Mouse (Mus musculus): ENCODE measurements at regions not wholly inside any gene's neighbourhood (a gene's known extent, or its start where the extent isn't known, plus 50 kb on each side); places are given as distances from the start of the nearest gene placed in this dataset.

GRCm38 (mm10) chr1:35881521-35881920 is 186.7 kb upstream of the Hs6st1 start:
- DNase-seq (ENCODE audit: low read depth, low spot score) = no peak
- Histone ChIP-seq H3K27me3 (ENCODE audit: control insufficient read depth in 1 of 2, insufficient read depth in 2 of 2, low read length in 2 of 2) (no peaks in the 10 kb centered on the region), H3K79me2 (ENCODE audit: control insufficient read depth, insufficient read depth, low read length, poor library complexity) (no peaks in the 10 kb centered on the region), H3K4me3 (ENCODE audit: control insufficient read depth in 1 of 2, insufficient read depth in 1 of 2, low read depth in 2 of 2, low read length in 2 of 2) (no peak overlapping the region), H3K27ac (ENCODE audit: control insufficient read depth, low read depth, low read length) (no peak overlapping the region), H3K9me3 (replicated peaks; ENCODE audit: insufficient read depth, low read length) (no peaks in the 10 kb centered on the region), H3K4me1 (ENCODE audit: control insufficient read depth in 1 of 2, insufficient read depth in 2 of 2, low read length in 2 of 2) (no peaks in the 10 kb centered on the region), H3K36me3 (ENCODE audit: control insufficient read depth in 1 of 2, insufficient read depth in 2 of 2, low read length in 2 of 2) (no peaks in the 10 kb centered on the region), H3K9ac (ENCODE audit: control insufficient read depth, low read depth, low read length, poor library complexity, severe bottlenecking) (no peak overlapping the region)
- TF ChIP-seq GATA1 (IDR thresholded peaks at IDR 0.05; ENCODE audit: low read depth, low read length) (no peak), MAZ (IDR thresholded peaks at IDR 0.05; ENCODE audit: low read depth, low read length) (no peak), TAL1 (IDR thresholded peaks at IDR 0.05; ENCODE audit: low read length) (no peak), SIN3A (IDR thresholded peaks at IDR 0.05; ENCODE audit: low read length) (no peak), POLR2A (IDR thresholded peaks at IDR 0.05; ENCODE audit: control insufficient read depth in 1 of 2, insufficient read depth in 1 of 2, low read depth in 1 of 2, low read length in 2 of 2, poor library complexity in 1 of 2) (no peak), MYC (IDR thresholded peaks at IDR 0.05; ENCODE audit: low read depth, low read length) (no peak), MAX (IDR thresholded peaks at IDR 0.05; ENCODE audit: low read length) (no peak), MYB (IDR thresholded peaks at IDR 0.05; ENCODE audit: low read depth, low read length) (no peak), NELFE (IDR thresholded peaks at IDR 0.05; ENCODE audit: low read depth, low read length) (no peak)

- H3K27me3 ChIP-seq (ENCODE audit: control insufficient read depth in 1 of 2, insufficient read depth in 2 of 2, low read length in 2 of 2) = no peaks in the 10 kb centered on the region
- no peaks in the 10 kb centered on the region for H3K4me1 ChIP-seq (ENCODE audit: control insufficient read depth in 1 of 2, insufficient read depth in 2 of 2, low read length in 2 of 2)
- no peak for TF ChIP-seq ZKSCAN1 (IDR thresholded peaks at IDR 0.05; ENCODE audit: low read depth, low read length)
- TF ChIP-seq ELF1 (IDR thresholded peaks at IDR 0.05; ENCODE audit: low read depth, low read length) = no peak
- no peak for TF ChIP-seq POLR2AphosphoS2 (IDR thresholded peaks at IDR 0.05; ENCODE audit: low read length)
- TF ChIP-seq SMC3 (IDR thresholded peaks at IDR 0.05; ENCODE audit: low read depth, low read length) = no peak
- no peak for TF ChIP-seq POLR2AphosphoS5 (IDR thresholded peaks at IDR 0.05; ENCODE audit: borderline replicate concordance, low read depth, low read length)
- no peak for TF ChIP-seq GABPA (IDR thresholded peaks at IDR 0.05; ENCODE audit: low read depth, low read length)
- no peak for TF ChIP-seq BHLHE40 (IDR thresholded peaks at IDR 0.05; ENCODE audit: borderline replicate concordance, low read depth, low read length)
- TF ChIP-seq MYB (IDR thresholded peaks at IDR 0.05; ENCODE audit: low read depth, low read length) = no peak
- TF ChIP-seq ZC3H11A (IDR thresholded peaks at IDR 0.05; ENCODE audit: low read depth, low read length) = no peak
- no peak for TF ChIP-seq TCF12 (IDR thresholded peaks at IDR 0.05; ENCODE audit: low read depth, low read length)
- TF ChIP-seq ZNF384 (IDR thresholded peaks at IDR 0.05; ENCODE audit: low read depth, low read length) = no peak
- TF ChIP-seq ZMIZ1 (IDR thresholded peaks at IDR 0.05; ENCODE audit: low read depth, low read length) = no peak
- no peak for TF ChIP-seq GATA1 (IDR thresholded peaks at IDR 0.05; ENCODE audit: low read depth, low read length)
- no peak for TF ChIP-seq E2F4 (IDR thresholded peaks at IDR 0.05; ENCODE audit: borderline replicate concordance, low read depth, low read length)
- TF ChIP-seq MAZ (IDR thresholded peaks at IDR 0.05; ENCODE audit: low read depth, low read length) = no peak
- TF ChIP-seq UBTF (IDR thresholded peaks at IDR 0.05; ENCODE audit: borderline replicate concordance, insufficient read depth, low read depth, low read length) = no peak
- DNase-seq (ENCODE audit: low read depth, low spot score) = no peak
- no peaks in the 10 kb centered on the region for H3K9me3 ChIP-seq (replicated peaks; ENCODE audit: insufficient read depth, low read length)
- no peak overlapping the region for H3K27ac ChIP-seq (ENCODE audit: control insufficient read depth, low read depth, low read length)
- H3K4me3 ChIP-seq (ENCODE audit: control insufficient read depth in 1 of 2, insufficient read depth in 1 of 2, low read depth in 2 of 2, low read length in 2 of 2) = no peak overlapping the region
- no peaks in the 10 kb centered on the region for H3K36me3 ChIP-seq (ENCODE audit: control insufficient read depth in 1 of 2, insufficient read depth in 2 of 2, low read length in 2 of 2)
- no peak overlapping the region for H3K9ac ChIP-seq (ENCODE audit: control insufficient read depth, low read depth, low read length, poor library complexity, severe bottlenecking)
- no peaks in the 10 kb centered on the region for H3K79me2 ChIP-seq (ENCODE audit: control insufficient read depth, insufficient read depth, low read length, poor library complexity)
These were observed 186.1 kb upstream of the Hs6st1 start for GRCm38 (mm10) chr1:35882101-35882500.
